Mouse (Mus musculus): ENCODE data around the gene Arfgef3.
"Not testable (repeated sequence)": the region's sequence is repeated elsewhere in the genome, so short reads cannot be mapped to it uniquely, and the experiment has no call there.

Gene Arfgef3

DNA sequence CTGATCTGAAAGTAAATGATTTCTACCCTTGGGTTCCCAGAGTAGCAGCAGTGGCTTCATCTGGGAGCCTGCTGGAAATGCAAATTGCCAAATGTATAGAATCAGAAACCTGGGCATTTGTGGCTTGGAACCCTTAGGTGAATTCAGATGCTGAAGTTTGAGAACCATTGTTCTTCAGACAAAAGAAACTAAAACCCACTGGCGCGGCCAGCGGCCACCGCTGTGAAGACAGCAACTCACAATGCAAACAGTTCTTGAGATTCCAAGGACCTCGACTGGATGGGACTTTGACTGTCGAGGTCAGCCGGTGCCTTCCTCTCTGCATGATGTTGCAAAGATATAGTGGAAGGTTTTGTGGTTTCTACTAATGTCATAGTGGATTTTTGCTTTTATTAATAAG, 159.6 kb downstream of the Arfgef3 start:
- DNase-seq (ENCODE audit: low spot score): no peak

DNA sequence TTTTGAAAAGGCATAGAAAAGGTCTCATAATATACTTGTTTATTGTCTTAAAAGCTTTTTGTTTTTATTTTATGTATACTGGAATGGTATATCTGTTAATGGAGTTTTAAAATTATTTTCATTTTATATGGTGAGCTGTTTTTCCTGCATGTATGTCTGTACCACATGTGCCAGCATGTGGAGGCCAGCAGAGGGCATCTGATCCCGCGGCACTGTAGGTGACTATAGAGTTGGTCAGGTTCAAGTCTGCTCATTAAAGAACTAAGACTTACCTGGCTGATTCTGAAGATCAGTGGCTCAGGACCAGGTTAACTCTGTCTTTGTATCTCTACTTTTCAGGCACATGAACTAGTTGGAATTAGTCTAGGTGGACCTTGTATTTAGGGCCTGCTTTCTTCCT, 171.2 kb downstream of the Arfgef3 start:
- DNase-seq (ENCODE audit: low spot score): no peak

DNA sequence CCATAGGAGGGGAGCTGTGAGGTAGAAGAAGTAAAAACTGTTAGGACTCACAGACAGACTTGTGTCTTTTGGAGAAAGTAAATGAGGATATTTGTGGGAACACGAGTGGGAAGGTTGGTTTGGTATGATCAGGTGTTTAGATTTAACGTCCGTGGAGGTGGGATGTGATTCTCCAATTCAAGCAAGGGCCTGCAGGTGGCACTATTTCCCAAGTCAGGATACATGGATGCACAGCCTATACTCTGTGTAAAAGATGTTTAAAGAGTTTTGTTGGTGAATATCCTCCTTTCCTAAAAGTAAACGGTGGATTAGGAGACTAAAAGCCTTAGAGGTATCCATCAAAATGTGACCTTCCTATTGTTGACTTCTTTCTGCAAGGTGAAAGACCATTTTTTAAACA, 180.8 kb downstream of the Arfgef3 start:
- no peak for DNase-seq (ENCODE audit: low spot score)

DNA sequence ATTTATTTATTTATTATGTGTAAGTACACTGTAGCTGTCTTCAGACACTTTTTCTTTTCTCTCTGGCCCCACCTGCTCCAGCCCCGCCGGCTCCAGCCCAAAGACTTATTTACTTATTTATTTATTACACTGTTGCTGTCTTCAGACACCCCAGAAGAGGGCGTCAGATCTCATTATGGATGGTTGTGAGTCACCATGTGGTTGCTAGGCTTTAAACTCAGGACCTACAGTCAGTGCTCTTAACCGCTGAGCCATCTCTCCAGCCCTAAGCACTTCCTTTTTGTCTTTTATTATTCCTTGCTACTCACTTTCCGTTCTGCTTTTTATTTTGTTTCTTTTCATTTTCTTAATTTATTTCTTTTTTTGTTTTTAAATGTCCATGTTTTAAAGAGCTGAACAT, 182.3 kb downstream of the Arfgef3 start:
- no peak for DNase-seq (ENCODE audit: low spot score)

DNA sequence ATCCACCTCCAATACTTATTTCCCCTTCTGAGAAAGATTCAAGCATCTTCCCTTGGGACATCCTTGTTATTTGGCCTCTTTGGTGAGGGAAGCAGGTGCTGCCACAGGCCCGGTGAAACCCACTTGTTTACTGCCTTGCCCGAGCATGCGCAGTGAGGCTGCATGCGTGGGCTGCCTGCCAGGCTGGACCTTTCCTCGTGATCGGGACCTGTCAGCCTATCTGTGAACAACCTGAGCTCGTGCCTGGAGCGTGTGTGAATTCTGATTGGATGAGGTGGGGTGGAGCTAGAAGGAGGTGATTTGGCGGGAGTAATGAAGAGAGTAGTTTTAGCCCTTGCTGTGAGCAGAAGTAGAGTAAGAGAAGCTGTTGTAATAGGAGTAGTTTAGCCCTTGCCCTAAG, 184.7 kb downstream of the Arfgef3 start:
- not testable (repeated sequence) for DNase-seq (ENCODE audit: low spot score)

DNA sequence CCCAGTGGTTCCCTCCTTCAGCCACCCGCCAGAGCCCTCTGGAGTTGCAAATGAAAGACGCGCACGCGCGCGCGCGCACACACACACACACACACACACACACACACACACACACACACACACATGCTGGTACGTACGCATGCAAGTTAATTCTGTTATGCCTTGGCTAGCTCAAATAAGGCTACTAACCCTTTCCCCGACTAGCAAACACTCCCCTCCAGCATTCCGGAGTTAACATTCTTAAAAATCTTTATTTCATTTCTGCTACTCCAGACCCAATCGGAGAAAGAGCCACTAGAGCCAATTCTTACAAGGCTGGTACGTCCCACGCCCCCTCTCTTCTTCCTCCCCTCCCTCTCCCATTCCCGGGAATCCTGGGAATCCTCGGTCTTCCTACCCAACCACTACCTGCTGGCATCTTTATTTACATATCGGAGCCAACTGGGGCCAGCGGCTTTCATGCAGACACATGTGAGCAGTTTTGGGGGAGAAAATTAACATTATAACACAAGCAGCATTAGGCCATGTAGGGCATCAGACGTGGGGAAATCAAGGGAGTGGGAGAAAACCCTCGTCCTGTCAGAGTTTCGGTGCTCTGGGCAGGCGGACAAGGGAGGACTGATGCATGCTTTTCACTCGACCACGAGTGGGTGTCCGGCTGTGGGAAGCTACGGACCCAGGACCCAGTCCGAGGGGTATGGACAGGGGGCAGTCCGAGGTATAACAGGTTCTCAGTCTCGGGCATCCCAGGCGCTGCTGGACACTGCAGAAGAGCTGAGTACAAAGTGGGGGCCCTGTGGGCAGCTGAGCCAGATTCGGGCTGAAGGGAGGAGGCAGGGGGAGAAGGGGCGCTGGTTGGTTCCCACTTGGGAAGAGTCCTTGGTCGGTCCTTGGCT, 194.2 kb downstream of the Arfgef3 start:
- DNase-seq (ENCODE audit: low spot score): no peak

DNA sequence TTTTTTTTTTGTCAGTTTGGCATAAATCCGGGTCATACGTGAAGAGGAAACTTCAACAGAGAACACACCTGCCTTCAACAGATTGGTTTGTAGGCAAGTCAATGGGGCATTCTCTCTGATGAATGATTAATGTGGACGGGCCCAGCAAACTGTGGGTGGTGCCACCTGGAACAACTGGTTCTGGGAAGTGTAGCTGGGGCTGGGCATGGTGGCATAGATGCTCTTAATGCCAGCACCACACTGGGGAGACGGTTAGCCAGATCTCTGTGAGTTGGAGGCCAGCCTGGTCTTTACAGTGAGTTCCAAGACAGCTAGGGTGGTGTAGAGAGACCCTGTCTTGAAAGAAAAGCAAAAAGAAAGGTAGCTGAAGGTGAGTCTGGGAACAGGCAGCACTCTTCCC, 196.4 kb downstream of the Arfgef3 start:
- DNase-seq (ENCODE audit: low spot score): no peak

DNA sequence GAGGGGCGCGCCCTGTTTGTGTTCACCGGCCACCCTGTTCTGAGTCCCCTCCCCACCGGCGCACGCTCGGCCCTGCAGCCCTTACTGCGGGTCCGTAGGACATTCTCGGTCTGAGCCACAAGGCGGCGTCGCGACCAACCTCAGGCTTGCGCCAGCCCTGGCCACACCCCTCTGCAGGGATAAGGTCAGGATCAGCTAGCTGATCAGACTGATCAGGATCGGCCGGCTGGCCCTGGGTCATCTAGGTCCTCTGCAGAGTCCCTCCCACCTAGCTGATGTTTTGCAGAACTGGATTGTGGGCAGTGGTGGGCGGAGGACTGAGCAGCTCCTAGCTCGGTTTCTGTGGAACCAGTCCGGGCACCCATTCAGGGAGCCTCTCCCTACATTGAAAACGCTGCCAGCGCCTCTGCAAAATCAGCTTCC, 197.9 kb downstream of the Arfgef3 start, which contains the start of gene Hebp2:
Gene Hebp2, minus strand, starts transcription at position 264 of the 423 bp plus-strand sequence.
- DNase-seq (ENCODE audit: low spot score): no peak

DNA sequence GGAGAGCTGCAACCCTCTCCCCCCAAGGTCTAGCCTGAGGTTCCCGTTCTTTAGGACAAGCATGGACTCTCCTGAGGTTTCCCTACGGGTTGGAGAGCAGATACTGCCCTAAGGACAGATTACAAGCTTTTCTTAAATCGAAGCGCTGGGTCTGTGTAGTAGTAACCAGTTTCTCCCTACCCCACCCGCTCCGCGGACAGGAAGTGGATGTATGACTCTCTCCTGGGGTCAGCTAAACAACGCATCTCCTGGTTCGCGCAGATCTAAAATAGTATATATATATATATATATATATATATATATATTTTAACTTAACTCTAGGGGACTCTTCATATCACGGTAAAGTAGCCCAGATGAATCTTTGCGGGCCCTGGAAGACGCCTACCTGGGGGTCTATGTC, 198.4 kb downstream of the Arfgef3 start:
- no peak for DNase-seq (ENCODE audit: low spot score)

DNA sequence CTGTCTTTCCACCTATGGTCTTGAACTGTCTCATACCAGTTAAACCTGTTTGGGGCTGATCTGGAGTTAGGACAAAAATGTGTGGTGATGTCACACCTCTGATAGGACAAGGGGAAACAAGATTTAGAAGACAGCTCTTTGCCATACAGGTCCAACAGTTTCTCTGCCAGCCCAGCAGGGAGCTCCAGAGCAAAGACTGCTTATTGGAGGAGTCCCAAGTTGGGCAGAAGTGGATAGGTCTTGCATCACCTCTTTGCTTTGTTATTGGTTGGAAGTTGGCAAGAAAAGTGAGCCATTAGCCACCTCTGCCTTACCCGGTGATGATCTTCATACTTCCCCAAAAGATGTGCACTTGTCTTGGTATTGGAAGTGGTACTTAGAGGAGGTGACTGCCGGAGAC, 206.9 kb downstream of the Arfgef3 start:
- no peak for DNase-seq (ENCODE audit: low spot score)

DNA sequence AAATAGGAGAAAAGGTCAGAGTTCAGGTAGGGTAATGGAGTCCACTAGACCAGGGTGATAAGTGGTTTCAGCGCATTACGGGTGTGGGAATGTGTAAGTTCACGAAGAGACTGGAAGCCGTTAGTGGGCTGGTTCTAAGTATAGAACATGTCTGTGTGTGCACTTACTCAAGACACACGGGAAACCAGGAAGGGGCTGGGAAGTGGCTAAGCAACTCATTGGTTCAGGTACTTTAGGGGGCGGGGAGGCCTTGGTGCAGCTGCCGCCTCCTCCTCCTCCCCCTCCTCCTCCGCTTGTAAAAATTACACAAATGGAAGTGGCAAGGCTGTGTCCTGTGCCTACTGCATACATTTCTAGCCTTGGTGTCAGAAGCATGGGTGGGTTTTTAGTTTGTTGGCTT, 211.5 kb downstream of the Arfgef3 start:
- no peak for DNase-seq (ENCODE audit: low spot score)
